Mouse (Mus musculus): ENCODE measurements around the gene Gm37240. TPM values are rescaled to one million over a fixed set of nuclear protein-coding genes. Genes with fewer than 3 reads are reported as not detected.

The Gm37240 gene
- polyA plus RNA-seq, 1 experiment, result 1.9 TPM

GRCm38 (mm10) chr3:85131878-85132277 is 755.4 kb downstream of the Gm37240 start:
- Histone ChIP-seq H3K4me3 (ENCODE audit: insufficient read depth, low read length) (no peak overlapping the region), H3K27ac (ENCODE audit: insufficient read depth, low read length) (no peak overlapping the region), H3K4me1 (ENCODE audit: control insufficient read depth, insufficient read depth, low read length) (no peaks in the 10 kb centered on the region)
- TF ChIP-seq CTCF (IDR thresholded peaks at IDR 0.05; ENCODE audit: borderline replicate concordance, insufficient read depth, low read length) (no peak), POLR2A (IDR thresholded peaks at IDR 0.05; ENCODE audit: low read depth, low read length) (no peak)

- H3K4me1 ChIP-seq (ENCODE audit: control insufficient read depth, insufficient read depth, low read length), result no peaks in the 10 kb centered on the region
- no peak overlapping the region for H3K4me3 ChIP-seq (ENCODE audit: insufficient read depth, low read length)
- H3K27ac ChIP-seq (ENCODE audit: insufficient read depth, low read length), result no peak overlapping the region
- no peak for TF ChIP-seq POLR2A (IDR thresholded peaks at IDR 0.05; ENCODE audit: low read depth, low read length)
- no peak for TF ChIP-seq CTCF (IDR thresholded peaks at IDR 0.05; ENCODE audit: borderline replicate concordance, insufficient read depth, low read length)
Observed at GRCm38 (mm10) chr3:85128546-85128945, 758.8 kb downstream of the Gm37240 start.

- H3K4me3 ChIP-seq (ENCODE audit: insufficient read depth, low read length), result no peak overlapping the region
- no peaks in the 10 kb centered on the region for H3K4me1 ChIP-seq (ENCODE audit: control insufficient read depth, insufficient read depth, low read length)
- TF ChIP-seq CTCF (IDR thresholded peaks at IDR 0.05; ENCODE audit: borderline replicate concordance, insufficient read depth, low read length), result no peak
- TF ChIP-seq POLR2A (IDR thresholded peaks at IDR 0.05; ENCODE audit: low read depth, low read length), result no peak
- no peak overlapping the region for H3K27ac ChIP-seq (ENCODE audit: insufficient read depth, low read length)
Observed at GRCm38 (mm10) chr3:85126970-85127369, 760.3 kb downstream of the Gm37240 start.

GRCm38 (mm10) chr3:85125471-85125870 is 761.8 kb downstream of the Gm37240 start:
- H3K27ac ChIP-seq (ENCODE audit: insufficient read depth, low read length), result no peak overlapping the region
- no peaks in the 10 kb centered on the region for H3K4me1 ChIP-seq (ENCODE audit: control insufficient read depth, insufficient read depth, low read length)
- no peak overlapping the region for H3K4me3 ChIP-seq (ENCODE audit: insufficient read depth, low read length)
- TF ChIP-seq POLR2A (IDR thresholded peaks at IDR 0.05; ENCODE audit: low read depth, low read length) (no peak), CTCF (IDR thresholded peaks at IDR 0.05; ENCODE audit: borderline replicate concordance, insufficient read depth, low read length) (no peak)

GRCm38 (mm10) chr3:85124924-85125323 is 762.4 kb downstream of the Gm37240 start:
- TF ChIP-seq CTCF (IDR thresholded peaks at IDR 0.05; ENCODE audit: borderline replicate concordance, insufficient read depth, low read length) (no peak), POLR2A (IDR thresholded peaks at IDR 0.05; ENCODE audit: low read depth, low read length) (no peak)
- Histone ChIP-seq H3K4me1 (ENCODE audit: control insufficient read depth, insufficient read depth, low read length) (no peaks in the 10 kb centered on the region), H3K27ac (ENCODE audit: insufficient read depth, low read length) (no peak overlapping the region), H3K4me3 (ENCODE audit: insufficient read depth, low read length) (no peak overlapping the region)

GRCm38 (mm10) chr3:85124410-85124809 is 762.9 kb downstream of the Gm37240 start:
- Histone ChIP-seq H3K4me1 (ENCODE audit: control insufficient read depth, insufficient read depth, low read length) (no peaks in the 10 kb centered on the region), H3K4me3 (ENCODE audit: insufficient read depth, low read length) (no peak overlapping the region), H3K27ac (ENCODE audit: insufficient read depth, low read length) (no peak overlapping the region)
- TF ChIP-seq CTCF (IDR thresholded peaks at IDR 0.05; ENCODE audit: borderline replicate concordance, insufficient read depth, low read length) (no peak), POLR2A (IDR thresholded peaks at IDR 0.05; ENCODE audit: low read depth, low read length) (no peak)

GRCm38 (mm10) chr3:85117702-85118101 is 769.6 kb downstream of the Gm37240 start:
- no peak for TF ChIP-seq POLR2A (IDR thresholded peaks at IDR 0.05; ENCODE audit: low read depth, low read length)
- Histone ChIP-seq H3K4me3 (ENCODE audit: insufficient read depth, low read length) (no peak overlapping the region), H3K27ac (ENCODE audit: insufficient read depth, low read length) (no peak overlapping the region)

GRCm38 (mm10) chr3:85117014-85117413 is 770.3 kb downstream of the Gm37240 start:
- Histone ChIP-seq H3K4me3 (ENCODE audit: insufficient read depth, low read length) (no peak overlapping the region), H3K4me1 (ENCODE audit: control insufficient read depth, insufficient read depth, low read length) (no peaks in the 10 kb centered on the region), H3K27ac (ENCODE audit: insufficient read depth, low read length) (no peak overlapping the region)
- TF ChIP-seq POLR2A (IDR thresholded peaks at IDR 0.05; ENCODE audit: low read depth, low read length) (no peak), CTCF (IDR thresholded peaks at IDR 0.05; ENCODE audit: borderline replicate concordance, insufficient read depth, low read length) (no peak)

More at GRCm38 (mm10) chr3:85117702-85118101, 769.6 kb downstream of the Gm37240 start:
- no peaks in the 10 kb centered on the region for H3K4me1 ChIP-seq (ENCODE audit: control insufficient read depth, insufficient read depth, low read length)

- H3K4me1 ChIP-seq (ENCODE audit: control insufficient read depth, insufficient read depth, low read length), result no peaks in the 10 kb centered on the region
- no peak overlapping the region for H3K27ac ChIP-seq (ENCODE audit: insufficient read depth, low read length)
- no peak overlapping the region for H3K4me3 ChIP-seq (ENCODE audit: insufficient read depth, low read length)
- TF ChIP-seq POLR2A (IDR thresholded peaks at IDR 0.05; ENCODE audit: low read depth, low read length) (no peak), CTCF (IDR thresholded peaks at IDR 0.05; ENCODE audit: borderline replicate concordance, insufficient read depth, low read length) (no peak)
Observed at GRCm38 (mm10) chr3:85115959-85116543, 771.3 kb downstream of the Gm37240 start.

GRCm38 (mm10) chr3:85113565-85113964 is 773.8 kb downstream of the Gm37240 start:
- TF ChIP-seq CTCF (IDR thresholded peaks at IDR 0.05; ENCODE audit: borderline replicate concordance, insufficient read depth, low read length) (no peak), POLR2A (IDR thresholded peaks at IDR 0.05; ENCODE audit: low read depth, low read length) (no peak)
- no peak overlapping the region for H3K4me3 ChIP-seq (ENCODE audit: insufficient read depth, low read length)
- H3K27ac ChIP-seq (ENCODE audit: insufficient read depth, low read length), result no peak overlapping the region
- no peaks in the 10 kb centered on the region for H3K4me1 ChIP-seq (ENCODE audit: control insufficient read depth, insufficient read depth, low read length)
